Mouse (Mus musculus) spleen, postnatal 4 days (tissue): ENCODE measurements around the gene Rsph14.

Source experiments
- DNase-seq, 2 experiments: peaks; one replicate each; pipeline ENCODE4 v3.0.0; 2022; ENCODE audit warnings: low spot score in 2 of 2

The Rsph14 gene

GRCm38 (mm10) chr10:74932487-74932886 lies 99.9 kb downstream of the Rsph14 start:
- peak; percentile 8 to 54 for DNase-seq

GRCm38 (mm10) chr10:74931631-74932030 lies 100.8 kb downstream of the Rsph14 start:
- no peak for DNase-seq

GRCm38 (mm10) chr10:74930541-74930940 lies 101.8 kb downstream of the Rsph14 start:
- peak in 1 of 2 experiments; percentile 31 for DNase-seq

GRCm38 (mm10) chr10:74929578-74929977 lies 102.8 kb downstream of the Rsph14 start:
- peak; percentile 12 to 66 for DNase-seq

- peak; percentile 9 to 51 for DNase-seq
Measured at GRCm38 (mm10) chr10:74928276-74928675, 104.1 kb downstream of the Rsph14 start.

GRCm38 (mm10) chr10:74925324-74925723 lies 107.1 kb downstream of the Rsph14 start:
- DNase-seq, result peak in 1 of 2 experiments; percentile 76

- no peak for DNase-seq
Measured at GRCm38 (mm10) chr10:74924274-74924673, 108.1 kb downstream of the Rsph14 start.

GRCm38 (mm10) chr10:74922763-74923162 lies 109.6 kb downstream of the Rsph14 start:
- no peak for DNase-seq

- DNase-seq, result no peak
Measured at GRCm38 (mm10) chr10:74921614-74922013, 110.8 kb downstream of the Rsph14 start.

GRCm38 (mm10) chr10:74920853-74921567 lies 111.4 kb downstream of the Rsph14 start:
- DNase-seq, result no peak

GRCm38 (mm10) chr10:74919277-74919676 lies 113.1 kb downstream of the Rsph14 start:
- no peak for DNase-seq

GRCm38 (mm10) chr10:74908431-74908830 lies 124.0 kb downstream of the Rsph14 start:
- no peak for DNase-seq
